Mouse (Mus musculus) brain, embryonic 18.5 days (tissue): Measurements from ENCODE around the gene Rab20.
"Not testable (repeated sequence)": the region's sequence is repeated elsewhere in the genome, so short reads cannot be mapped to it uniquely, and the experiment has no call there.

Experiments used
- DNase-seq: peaks from one replicate; pipeline ENCODE4 v3.0.0-alpha.2; 2012; ENCODE audit warnings: low read depth, low spot score

Rab20 gene

GRCm38 (mm10) chr8:11479591-11479990 lies 1.1 kb upstream of the Rab20 start:
- DNase-seq = no peak

GRCm38 (mm10) chr8:11478807-11479527 lies 457 bp upstream of the Rab20 start:
- no peak for DNase-seq

- no peak for DNase-seq
Measured at GRCm38 (mm10) chr8:11477178-11477553, 1.3 kb downstream of the Rab20 start.

- no peak for DNase-seq
Measured at GRCm38 (mm10) chr8:11476338-11477177, 2.0 kb downstream of the Rab20 start.

GRCm38 (mm10) chr8:11475876-11476275 lies 2.6 kb downstream of the Rab20 start:
- DNase-seq = no peak

- DNase-seq = no peak
Measured at GRCm38 (mm10) chr8:11475397-11475796, 3.1 kb downstream of the Rab20 start.

- DNase-seq = no peak
Measured at GRCm38 (mm10) chr8:11473072-11473471, 5.4 kb downstream of the Rab20 start.

GRCm38 (mm10) chr8:11471309-11471708 lies 7.2 kb downstream of the Rab20 start:
- DNase-seq = no peak

GRCm38 (mm10) chr8:11470694-11471093 lies 7.8 kb downstream of the Rab20 start:
- DNase-seq = no peak

- DNase-seq = no peak
Measured at GRCm38 (mm10) chr8:11469095-11469494, 9.4 kb downstream of the Rab20 start.

- DNase-seq = not testable (repeated sequence)
Measured at GRCm38 (mm10) chr8:11466528-11466927, 12.0 kb downstream of the Rab20 start.

GRCm38 (mm10) chr8:11465619-11466018 lies 12.9 kb downstream of the Rab20 start:
- no peak for DNase-seq

- no peak for DNase-seq
Measured at GRCm38 (mm10) chr8:11464707-11464964, 13.9 kb downstream of the Rab20 start.

GRCm38 (mm10) chr8:11463889-11464706 lies 14.4 kb downstream of the Rab20 start:
- no peak for DNase-seq

GRCm38 (mm10) chr8:11463541-11463888 lies 15.0 kb downstream of the Rab20 start:
- no peak for DNase-seq

- no peak for DNase-seq
Measured at GRCm38 (mm10) chr8:11462641-11463040, 15.9 kb downstream of the Rab20 start.

- DNase-seq = no peak
Measured at GRCm38 (mm10) chr8:11461847-11462246, 16.7 kb downstream of the Rab20 start.

- DNase-seq = no peak
Measured at GRCm38 (mm10) chr8:11460934-11461333, 17.6 kb downstream of the Rab20 start.

GRCm38 (mm10) chr8:11459016-11459415 lies 19.5 kb downstream of the Rab20 start:
- DNase-seq = no peak

GRCm38 (mm10) chr8:11457981-11458836 lies 20.3 kb downstream of the Rab20 start:
- no peak for DNase-seq

GRCm38 (mm10) chr8:11457278-11457677 lies 21.2 kb downstream of the Rab20 start:
- no peak for DNase-seq

GRCm38 (mm10) chr8:11454228-11454627 lies 24.3 kb downstream of the Rab20 start:
- no peak for DNase-seq
